Mouse (Mus musculus): Measurements from ENCODE around the gene E430018J23Rik.
"Not testable (repeated sequence)": the region's sequence is repeated elsewhere in the genome, so short reads cannot be mapped to it uniquely, and the experiment has no call there.

The E430018J23Rik gene

GRCm38 (mm10) chr7:127393157-127393943 is at the start of gene E430018J23Rik:
TSS of gene E430018J23Rik (minus strand) at chr7:127393629.
- peak; percentile 98 for DNase-seq (ENCODE audit: low read depth, low spot score)

GRCm38 (mm10) chr7:127437724-127438123 is 44.3 kb upstream of the E430018J23Rik start:
- no peak for DNase-seq (ENCODE audit: low read depth, low spot score)

GRCm38 (mm10) chr7:127435206-127435605 is 41.8 kb upstream of the E430018J23Rik start:
- no peak for DNase-seq (ENCODE audit: low read depth, low spot score)

- DNase-seq (ENCODE audit: low read depth, low spot score): no peak
These were observed 32.9 kb upstream of the E430018J23Rik start for GRCm38 (mm10) chr7:127426354-127426753.

- no peak for DNase-seq (ENCODE audit: low read depth, low spot score)
These were observed 32.5 kb upstream of the E430018J23Rik start for GRCm38 (mm10) chr7:127425911-127426310.

- DNase-seq (ENCODE audit: low read depth, low spot score): no peak
These were observed 31.9 kb upstream of the E430018J23Rik start for GRCm38 (mm10) chr7:127425291-127425690.

GRCm38 (mm10) chr7:127422247-127422646 is 28.8 kb upstream of the E430018J23Rik start:
- DNase-seq (ENCODE audit: low read depth, low spot score): no peak

GRCm38 (mm10) chr7:127421388-127422191 is 28.2 kb upstream of the E430018J23Rik start, which contains the start of gene Zfp688:
TSS of gene Zfp688 (minus strand) at chr7:127422068.
- peak; percentile 77 for DNase-seq (ENCODE audit: low read depth, low spot score)

GRCm38 (mm10) chr7:127411418-127411817 is 18.0 kb upstream of the E430018J23Rik start:
- DNase-seq (ENCODE audit: low read depth, low spot score): no peak

GRCm38 (mm10) chr7:127406002-127406987 is 12.9 kb upstream of the E430018J23Rik start, which contains the start of gene Zfp764:
TSS of gene Zfp764 (minus strand) at chr7:127406822.
- DNase-seq (ENCODE audit: low read depth, low spot score): peak; percentile 85

- DNase-seq (ENCODE audit: low read depth, low spot score): not testable (repeated sequence)
These were observed 10.7 kb upstream of the E430018J23Rik start for GRCm38 (mm10) chr7:127404101-127404500.

- DNase-seq (ENCODE audit: low read depth, low spot score): no peak
These were observed 9.6 kb upstream of the E430018J23Rik start for GRCm38 (mm10) chr7:127402980-127403379.

- DNase-seq (ENCODE audit: low read depth, low spot score): no peak
These were observed 6.9 kb upstream of the E430018J23Rik start for GRCm38 (mm10) chr7:127400355-127400754.

- no peak for DNase-seq (ENCODE audit: low read depth, low spot score)
These were observed 510 bp upstream of the E430018J23Rik start for GRCm38 (mm10) chr7:127393944-127394333.

- no peak for DNase-seq (ENCODE audit: low read depth, low spot score)
These were observed 1.1 kb downstream of the E430018J23Rik start for GRCm38 (mm10) chr7:127392251-127392824.

GRCm38 (mm10) chr7:127391538-127391937 is 1.9 kb downstream of the E430018J23Rik start:
- no peak for DNase-seq (ENCODE audit: low read depth, low spot score)

GRCm38 (mm10) chr7:127390306-127390705 is 3.1 kb downstream of the E430018J23Rik start:
- no peak for DNase-seq (ENCODE audit: low read depth, low spot score)

GRCm38 (mm10) chr7:127388201-127388600 is 5.2 kb downstream of the E430018J23Rik start:
- DNase-seq (ENCODE audit: low read depth, low spot score): not testable (repeated sequence)

GRCm38 (mm10) chr7:127386641-127387392 is 6.6 kb downstream of the E430018J23Rik start, which contains the start of gene 9130019O22Rik:
TSS of gene 9130019O22Rik (minus strand) at chr7:127387166.
- peak; percentile 86 for DNase-seq (ENCODE audit: low read depth, low spot score)

- DNase-seq (ENCODE audit: low read depth, low spot score): not testable (repeated sequence)
These were observed 7.9 kb downstream of the E430018J23Rik start for GRCm38 (mm10) chr7:127385560-127385959.

All from retina, postnatal 7 days (tissue).